Mouse (Mus musculus): Measurements from ENCODE around the gene Nr2f6.

Nr2f6 gene

DNA sequence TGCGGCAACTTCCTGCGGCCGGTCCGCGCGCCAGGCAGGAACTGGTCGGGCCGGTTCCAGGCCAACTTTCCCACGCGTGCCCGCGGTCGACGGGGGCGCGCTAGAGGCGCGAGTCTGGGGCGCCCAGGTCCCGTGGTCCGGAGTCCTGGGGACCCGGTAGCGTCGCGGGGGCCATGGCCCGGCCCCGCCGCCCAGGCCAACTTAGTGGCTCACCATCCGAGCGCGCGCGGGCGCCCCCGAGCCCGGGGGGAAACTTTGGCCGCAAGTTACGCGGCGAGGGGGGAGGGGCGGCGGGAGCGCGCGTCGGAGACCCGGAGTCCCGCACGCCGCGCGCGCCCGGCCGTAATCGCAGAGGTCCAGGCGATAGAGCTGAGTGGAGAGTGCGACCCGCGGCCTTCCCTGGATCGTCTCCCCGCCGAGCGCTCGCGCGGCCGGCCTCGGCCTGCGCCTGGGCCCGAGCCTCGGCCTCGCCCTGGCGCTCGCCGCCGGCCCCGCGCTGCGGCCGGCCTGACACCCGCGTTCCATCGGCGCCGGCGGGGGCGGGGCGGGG, at the start of gene Nr2f6:
Gene Nr2f6, minus strand, starts transcription at position 540 of the 550 bp plus-strand sequence.
- peak; percentile 90 for DNase-seq

DNA sequence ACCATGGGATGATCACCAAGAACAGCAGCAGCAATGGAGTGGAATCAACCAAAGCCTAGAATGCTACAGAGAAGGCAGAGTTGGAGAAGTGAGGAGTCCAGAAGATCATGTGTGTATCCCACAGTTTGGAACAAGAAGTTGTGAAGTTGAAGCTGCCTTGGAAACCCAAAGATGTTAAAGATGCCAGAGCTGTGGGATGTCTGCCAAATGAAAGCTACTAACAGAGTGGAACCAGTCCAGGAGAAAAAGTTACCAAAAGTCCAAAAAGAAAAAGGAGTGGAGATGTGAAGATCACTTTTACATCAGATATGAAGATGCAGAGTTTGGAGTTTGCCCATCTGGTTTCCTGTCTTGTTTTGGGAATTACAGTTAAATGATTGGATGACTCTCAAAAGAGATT, 40.4 kb upstream of the Nr2f6 start:
- no peak for DNase-seq

DNA sequence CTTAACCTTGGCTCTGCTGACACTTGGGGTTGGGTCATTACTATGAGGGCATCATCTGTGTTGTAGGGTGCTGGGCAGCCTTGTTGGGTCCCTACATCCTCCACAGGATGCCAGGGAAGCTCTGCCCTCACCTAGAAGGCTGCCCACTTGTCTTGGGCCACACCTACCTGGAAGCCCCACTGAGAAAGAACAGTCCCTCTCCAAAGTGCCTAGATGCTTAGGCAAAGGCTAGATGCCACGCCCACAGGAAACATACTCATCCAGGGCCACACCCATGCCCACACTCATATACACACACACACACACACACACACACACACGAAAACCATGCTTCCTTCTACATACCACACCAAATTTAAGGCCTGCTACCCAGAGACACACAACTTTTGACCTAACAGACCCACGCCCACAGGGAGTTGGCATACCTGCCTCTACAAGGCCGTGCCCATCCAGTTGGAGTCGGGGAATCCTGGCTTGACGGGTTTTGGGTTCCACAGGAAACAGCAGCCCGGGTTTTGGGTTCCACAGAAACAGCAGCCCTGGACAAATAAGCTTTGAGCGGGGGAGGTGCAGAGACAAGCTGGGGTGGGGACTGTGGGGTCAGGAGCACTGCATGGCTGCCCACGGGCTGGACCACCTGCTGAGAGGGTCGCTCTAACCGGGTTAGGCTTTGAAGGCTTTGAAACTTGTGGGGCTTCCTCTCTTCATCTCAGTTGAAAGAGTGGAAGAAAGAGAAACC, 29.9 kb upstream of the Nr2f6 start:
- no peak for DNase-seq

DNA sequence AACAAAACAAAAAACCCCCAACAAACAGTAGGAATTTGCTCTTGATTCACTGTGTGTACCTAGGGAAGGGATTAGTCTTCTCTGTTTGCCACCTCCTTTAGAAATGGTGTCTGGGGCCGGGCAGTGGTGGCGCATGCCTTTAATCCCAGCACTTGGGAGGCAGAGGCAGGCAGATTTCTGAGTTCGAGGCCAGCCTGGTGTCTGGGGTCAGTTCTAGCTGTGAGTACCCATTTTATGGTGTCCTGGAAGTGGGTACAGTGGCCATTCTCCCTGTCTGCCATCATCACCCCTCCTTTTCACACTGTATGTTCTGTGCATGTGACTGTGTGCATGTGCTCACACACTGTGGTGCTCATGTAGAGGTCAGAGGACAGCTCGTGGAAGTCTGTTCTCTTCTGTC, 26.5 kb upstream of the Nr2f6 start:
- no peak for DNase-seq

DNA sequence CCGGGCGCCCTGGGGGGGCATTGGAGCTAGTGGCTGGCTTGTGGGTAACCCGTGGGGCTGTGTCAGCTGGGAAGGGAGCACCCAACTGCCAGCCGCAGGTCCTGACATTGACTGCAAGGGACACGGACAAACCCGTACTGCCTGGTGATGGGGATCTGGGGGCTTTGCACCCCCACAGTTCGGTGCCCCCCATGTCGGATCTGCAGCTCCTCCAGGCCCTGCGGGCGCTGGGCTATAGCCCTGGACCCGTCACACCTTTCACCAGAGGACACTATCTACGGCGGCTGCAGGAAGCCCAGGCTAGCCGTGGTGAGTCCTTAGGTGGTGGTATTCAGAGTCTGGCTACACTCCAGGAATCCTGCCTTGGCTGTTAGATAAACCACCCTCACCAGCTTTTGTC, 25.7 kb upstream of the Nr2f6 start:
- no peak for DNase-seq

DNA sequence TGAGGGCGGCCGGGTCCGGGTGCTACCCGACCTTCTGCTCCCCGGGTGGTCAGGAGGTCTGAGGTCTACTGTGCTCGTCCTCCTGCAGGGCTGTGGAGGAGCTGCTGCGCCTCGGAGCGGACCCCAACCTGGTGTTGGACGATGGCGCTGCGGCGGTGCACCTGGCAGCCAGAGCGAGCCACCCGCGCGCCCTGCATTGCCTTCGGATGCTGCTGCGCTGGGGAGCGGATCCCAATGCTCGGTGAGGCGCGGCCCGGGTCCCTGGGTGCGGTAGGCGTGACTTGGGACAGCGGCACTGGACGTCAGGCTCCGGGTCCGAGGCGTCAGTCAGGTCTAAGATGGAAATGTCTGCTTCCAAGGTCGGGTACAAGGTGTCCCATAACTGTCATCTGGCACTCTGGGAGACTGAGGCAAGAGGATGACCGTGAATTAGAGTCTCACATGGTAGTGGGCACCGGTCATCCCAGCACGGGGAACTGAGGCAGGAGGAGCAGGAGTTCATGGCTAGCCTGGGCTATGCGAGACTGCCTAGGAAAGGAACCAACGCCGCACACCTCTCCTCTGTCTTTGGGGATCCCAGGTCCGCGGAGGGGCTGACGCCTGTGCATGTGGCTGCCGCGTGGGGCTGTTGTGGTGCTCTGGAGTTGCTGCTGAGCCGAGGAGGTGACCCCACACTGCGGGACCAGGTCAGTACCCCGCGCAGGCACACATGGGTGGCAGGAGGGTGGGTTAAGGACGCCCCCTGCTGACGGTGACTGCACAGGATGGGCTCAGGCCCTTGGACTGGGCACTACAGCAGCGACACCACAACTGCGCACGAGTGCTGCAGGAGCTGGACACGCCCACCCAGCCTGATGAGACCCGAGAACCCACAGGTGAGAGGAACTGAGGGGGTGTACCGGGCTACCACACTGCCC, 24.6 kb upstream of the Nr2f6 start:
- DNase-seq: peak; percentile 89

DNA sequence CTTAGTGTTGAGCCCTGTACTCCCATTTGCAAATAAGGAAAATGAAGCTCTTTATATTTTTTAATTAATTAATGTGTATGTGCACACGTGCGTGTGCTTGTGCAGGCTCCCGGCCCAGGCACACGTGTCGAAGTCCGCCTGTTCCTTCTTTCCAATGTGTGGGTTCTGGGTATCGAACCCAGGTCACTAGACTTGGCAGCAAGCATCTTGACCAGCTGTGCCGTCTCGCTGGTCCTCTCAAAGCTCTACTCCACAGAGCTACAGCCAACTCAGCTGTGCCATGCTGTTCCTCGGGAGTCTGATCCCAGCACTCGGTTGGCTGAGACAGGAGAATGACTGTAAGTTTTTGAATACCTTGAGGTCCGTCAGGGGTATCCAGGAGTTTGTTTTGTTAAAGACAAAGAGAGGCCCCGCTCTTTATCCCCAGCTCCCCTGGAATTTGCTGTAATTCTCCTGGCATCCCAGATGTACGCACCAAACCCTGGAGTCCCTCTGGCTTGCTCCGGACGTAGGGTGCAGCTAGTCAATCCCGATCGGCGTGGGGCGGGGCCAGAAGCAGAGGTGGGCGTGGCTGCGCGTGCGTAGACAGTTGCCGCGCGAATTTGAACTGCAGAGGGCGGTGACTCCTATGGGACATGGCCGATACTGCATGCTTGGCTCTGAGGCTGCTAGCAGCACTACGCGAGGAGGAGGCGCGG, 23.8 kb upstream of the Nr2f6 start, which contains the start of gene Ankle1:
Gene Ankle1, plus strand, starts transcription at position 610 of the 698 bp plus-strand sequence.
- DNase-seq: peak; percentile 98

DNA sequence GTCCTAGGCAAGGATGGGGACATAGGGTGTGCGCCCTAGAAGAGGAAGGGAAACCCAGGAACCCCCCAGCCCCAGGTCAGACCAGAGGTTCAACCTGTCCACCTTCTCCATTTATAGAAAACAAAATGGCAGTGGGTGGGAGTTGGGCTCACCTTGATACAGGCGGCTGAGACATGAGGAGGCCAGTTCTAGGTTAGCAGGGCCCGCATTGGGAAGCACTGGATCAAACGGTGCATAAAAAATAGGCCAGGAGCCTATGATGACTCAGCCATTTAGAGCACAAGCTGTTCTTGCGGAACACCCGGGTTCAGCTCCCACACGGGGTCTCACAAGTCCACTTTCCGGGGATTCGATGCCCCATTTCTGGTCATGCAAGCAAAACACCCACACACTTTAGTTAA, 23.2 kb upstream of the Nr2f6 start:
- no peak for DNase-seq

DNA sequence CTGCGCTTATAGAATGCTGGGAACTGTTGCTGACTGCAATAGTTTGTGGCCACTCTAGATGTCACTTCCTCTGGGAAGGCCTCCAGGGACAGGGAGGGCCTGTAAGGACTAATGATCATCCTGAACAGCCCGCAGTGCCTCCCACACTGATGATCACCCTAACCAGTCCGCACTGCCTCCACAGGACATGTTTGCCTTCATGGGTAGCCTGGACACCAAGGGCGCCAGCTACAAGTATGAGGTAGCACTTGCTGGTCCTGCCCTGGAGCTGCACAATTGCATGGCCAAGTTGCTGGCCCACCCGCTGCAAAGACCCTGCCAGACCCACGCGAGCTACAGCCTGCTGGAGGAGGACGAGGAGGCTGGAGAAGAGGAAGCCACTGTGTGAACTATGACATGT, 22.3 kb upstream of the Nr2f6 start:
- DNase-seq: no peak

DNA sequence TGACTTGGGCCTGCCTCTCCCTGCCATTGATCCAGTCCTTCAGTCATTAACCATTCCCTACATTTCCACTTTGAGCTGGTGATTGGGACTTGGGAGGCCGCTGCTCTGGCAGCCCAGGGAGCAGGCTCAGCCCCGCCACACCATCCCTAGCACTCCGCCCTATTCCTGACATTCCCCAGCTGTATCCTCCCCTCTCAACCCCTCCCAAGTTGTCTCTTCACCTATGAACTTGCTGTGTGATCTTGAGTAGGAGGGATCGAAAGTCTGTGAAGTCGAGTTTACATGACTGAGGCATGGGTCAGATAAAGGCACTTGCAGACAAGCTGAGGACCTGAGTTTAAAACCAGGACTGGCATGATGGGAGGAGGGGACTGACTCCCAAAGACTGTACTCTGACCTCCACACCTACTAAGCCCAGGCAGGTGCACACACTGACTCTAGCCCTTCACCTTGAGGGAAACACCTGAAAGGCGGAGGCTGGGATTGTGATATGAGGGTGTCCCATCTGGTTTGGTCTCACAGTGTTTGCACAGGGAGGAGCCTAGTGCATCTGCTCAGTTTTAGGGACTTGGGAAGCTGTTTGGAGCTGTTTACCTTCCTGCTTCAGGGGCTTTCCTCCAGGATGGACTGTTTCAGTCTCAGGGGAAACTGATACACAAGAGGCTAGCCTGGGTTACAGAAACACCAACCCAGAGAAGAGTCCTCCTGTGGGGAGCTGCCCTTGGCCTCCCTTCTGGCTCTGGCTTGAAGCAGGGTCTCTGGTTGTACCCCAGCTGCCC, 21.5 kb upstream of the Nr2f6 start:
- no peak for DNase-seq

DNA sequence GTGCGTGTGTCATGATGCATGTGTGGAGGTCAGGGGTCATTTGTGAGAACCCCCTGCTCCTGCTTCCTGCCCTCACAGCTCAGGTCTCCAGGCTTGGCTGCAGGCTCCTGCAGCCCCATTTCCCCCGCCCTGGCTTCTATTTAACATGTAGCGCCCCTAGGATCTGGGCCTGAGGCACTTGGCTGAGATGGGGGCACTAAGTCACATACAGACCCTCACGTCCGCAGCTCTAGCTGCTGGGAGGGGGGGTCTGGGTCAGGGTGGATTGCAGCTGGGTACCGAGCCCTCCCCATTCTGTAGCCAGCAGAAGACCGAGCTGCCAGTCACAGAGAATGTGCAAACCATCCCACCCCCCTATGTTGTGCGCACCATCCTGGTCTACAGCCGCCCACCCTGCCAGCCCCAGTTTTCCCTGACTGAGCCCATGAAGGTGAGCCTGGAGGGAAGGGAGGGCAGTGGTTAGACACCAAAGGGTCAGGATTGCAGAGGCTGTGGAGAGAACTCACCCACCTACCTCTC, 20.7 kb upstream of the Nr2f6 start:
- DNase-seq: no peak

DNA sequence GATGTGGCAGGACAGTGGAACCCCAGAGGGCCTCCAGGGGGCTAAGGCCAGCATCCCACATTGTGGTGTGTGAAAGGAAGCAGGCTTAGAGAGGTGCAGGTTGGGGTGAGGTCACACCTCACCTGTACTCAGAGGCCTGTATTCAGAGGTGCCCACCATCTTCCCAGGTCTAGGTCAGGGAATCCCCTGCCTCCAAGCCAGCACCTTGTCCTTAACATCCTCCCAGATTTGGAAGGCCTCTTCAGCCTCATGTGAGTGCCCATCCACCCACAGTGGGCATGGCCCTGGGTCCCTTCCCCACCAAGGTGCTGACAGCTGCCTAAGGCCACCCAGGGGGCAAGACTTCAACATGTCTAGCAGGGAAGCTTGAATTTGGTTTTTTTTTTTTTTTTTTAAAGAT, 19.7 kb upstream of the Nr2f6 start:
- no peak for DNase-seq

DNA sequence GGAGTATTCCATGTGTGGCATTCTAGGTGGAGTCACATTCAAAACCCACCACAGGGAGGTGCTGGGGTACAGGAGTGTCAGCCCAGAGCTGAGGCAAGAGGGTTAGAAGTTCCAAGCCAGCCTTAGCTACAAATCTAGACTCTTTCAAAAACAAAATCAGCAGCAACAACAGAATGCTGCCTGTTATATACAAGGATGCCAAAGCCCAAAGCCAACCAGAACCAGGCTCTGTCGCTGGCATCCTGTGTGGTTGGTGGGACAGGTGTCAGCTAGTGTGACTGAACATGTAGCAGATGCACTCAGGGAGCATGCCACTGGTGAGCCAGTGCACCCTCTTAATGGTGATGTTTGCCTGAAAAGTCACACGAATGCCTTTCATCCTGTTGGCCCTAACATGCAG, 19.1 kb upstream of the Nr2f6 start:
- no peak for DNase-seq

DNA sequence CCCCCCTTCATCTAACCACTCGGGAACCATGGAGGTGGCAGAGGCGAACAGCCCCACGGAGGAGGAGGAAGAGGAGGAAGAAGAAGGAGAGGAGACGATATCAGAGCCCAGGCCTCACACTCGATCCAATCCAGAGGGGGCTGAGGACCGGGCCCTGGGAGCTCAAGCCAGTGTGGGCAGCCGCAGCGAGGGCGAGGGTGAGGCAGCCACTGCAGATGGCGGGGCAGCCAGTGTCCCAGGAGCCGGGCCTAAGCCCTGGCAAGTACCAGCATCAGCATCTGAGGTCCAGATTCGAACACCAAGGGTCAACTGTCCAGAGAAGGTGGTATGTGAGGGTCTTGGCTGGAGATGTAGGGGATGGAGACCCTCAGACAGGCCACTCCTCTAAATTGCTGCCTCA, 15.9 kb upstream of the Nr2f6 start:
- DNase-seq: no peak

DNA sequence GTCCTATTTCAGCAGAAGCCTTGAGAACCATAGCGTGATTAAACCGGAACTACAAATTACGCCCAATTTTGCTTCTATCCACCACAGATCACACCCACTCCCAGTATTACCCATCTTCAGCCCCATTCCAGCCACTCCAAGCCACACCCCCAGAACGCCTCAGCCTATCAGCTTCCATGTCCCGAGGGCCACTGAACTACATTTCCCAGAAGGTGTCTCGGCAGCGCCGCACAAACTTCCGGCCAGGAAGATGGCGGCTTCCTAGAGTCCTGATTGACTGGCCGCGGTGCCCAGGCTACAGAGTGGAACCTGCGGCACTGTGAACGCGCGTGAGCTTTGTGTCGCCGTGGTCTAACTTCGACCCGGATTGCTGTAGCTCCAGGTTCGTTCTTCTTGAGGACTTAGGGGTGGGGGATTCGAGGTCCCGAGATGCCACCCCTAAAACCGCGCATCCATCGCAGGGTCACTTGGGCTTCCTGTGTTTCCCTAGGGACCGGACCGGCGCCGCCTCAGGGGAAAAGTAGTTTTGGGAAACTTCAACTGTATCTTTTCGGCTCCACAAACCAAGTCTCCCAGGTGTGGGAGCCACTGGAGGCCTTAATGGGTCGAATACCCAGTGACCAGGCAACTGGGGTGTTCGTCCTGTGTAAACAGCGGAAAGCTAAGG, 15.0 kb upstream of the Nr2f6 start, which contains the start of gene Babam1:
Gene Babam1, plus strand, starts transcription at position 223 of the 667 bp plus-strand sequence.
- peak; percentile 95 for DNase-seq

DNA sequence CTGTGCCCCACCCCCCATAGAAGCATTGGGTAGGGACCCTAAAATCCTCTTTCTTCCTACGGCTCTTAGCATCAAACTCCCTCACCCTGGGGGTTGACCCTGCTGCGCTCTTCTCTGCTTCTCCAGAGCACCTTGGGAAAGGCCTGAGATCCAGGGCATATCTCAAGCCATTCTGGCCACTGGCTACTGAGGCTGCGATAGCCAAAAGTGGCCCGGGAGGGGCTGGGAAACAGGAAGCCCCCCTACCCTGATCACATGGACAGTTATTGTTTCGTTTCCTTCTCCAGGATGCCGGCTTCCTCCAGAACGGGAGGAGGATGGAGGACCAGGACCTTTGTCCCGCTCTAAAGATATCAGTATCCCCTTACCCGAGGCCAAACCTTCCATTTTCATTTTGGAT, 13.9 kb upstream of the Nr2f6 start, which contains the start of gene Ushbp1:
Gene Ushbp1, minus strand, starts transcription at position 174 of the 400 bp plus-strand sequence.
- DNase-seq: peak; percentile 67

DNA sequence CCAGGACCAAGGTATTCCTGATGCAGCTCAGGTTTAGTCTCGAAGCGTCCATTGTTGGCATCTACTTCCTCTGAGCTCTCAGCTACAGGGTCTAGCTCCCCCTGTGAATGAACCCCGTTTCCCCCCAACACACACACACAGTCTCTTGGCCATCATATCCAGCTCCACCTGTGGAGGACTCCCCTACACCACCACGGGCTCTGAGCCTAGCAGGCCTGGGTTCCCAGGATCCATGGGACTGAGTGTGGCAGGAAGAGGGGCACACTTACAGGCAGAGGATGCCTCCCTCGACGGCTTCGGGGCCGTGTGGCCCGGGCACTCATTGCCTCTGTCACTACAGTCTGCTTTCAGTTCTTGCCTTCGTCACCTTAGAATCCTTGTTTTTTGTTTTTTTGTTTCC, 13.3 kb upstream of the Nr2f6 start:
- DNase-seq: peak; percentile 16

DNA sequence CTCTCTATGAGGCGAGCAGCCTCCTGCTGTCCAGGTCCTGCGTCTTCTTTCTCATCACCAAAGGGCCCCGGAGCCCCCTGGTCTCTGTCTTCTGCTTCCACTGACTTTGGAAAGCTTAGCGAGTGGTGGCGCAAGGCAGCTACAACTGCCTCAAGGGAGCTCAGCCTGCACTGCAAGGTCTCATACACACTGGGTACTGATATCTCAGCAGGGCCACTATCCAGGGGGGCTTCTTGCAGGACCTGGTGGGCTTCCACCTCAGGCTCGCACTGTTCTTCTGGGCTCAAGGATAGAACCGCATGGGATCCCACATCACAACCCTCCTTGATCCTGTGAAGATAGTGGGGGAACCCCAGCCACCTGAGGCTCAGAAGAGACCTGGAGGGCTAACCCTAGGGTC, 12.7 kb upstream of the Nr2f6 start:
- peak; percentile 11 for DNase-seq

DNA sequence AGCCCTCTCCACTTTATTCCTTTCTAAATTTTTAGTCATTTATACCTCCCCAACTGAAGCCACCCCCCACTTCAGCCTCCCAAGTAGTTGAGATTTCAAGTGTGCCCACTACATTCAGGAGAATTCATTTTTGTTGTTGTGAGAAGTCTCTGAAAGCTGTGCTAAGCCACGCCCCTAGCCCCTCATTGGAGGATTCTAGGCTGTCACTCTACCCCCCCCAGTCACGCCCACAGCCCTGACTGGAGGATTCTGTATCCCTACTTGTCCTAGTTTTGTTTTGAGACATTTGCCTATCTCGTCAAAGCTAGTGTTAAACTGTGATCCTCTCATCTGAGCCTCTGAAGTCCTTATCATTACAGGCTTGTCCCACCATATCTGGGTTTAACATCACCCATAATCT, 11.1 kb upstream of the Nr2f6 start:
- peak; percentile 79 for DNase-seq

DNA sequence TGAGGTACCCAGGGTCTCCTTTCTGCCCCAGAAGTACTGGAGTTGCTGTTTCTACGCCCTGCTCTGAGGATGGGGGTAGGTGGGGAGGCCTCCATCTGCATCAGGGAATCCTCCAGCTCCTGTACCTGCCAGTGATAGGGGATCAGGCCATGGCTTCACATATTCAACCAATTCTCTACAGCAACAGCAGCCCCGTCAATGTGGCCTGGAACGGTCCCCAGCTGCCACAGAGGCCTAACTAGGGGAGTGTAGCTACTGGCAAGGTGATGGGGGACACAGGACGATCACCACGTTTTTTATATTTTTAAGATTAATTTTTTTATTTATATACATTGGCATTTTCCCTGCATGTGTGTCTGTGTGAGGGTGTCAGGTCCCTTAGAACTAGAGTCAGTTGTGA, 10.6 kb upstream of the Nr2f6 start:
- DNase-seq: no peak

DNA sequence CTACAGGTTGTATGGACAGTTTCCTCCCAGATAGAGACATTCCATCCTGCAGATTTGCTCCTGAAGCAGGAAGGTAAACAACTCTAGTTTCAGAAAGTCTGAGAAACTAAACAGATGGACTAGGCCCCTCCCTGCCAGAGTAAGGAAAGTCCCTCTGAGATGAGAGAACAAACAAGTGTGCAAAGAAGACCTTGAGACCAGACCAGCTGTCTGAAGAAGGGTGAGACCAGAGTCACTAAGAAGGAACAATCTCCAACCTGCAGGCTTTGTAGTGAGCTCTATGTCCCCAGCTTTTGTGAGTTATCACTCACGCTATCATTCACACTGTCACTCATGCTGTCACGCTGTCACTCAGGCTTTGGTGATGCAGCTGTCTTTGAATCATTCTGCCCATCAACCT, 9.9 kb upstream of the Nr2f6 start:
- no peak for DNase-seq
